Mouse (Mus musculus) hindlimb bud, embryonic 11.5 days (tissue): Measurements from ENCODE around the gene A930009A15Rik.

Experiments used
- DNase-seq: peaks from one replicate; pipeline ENCODE4 v3.0.0-alpha.2; 2012; ENCODE audit warnings: low read depth, low spot score; ENCODE audit errors: extremely low spot score

A930009A15Rik gene

DNA sequence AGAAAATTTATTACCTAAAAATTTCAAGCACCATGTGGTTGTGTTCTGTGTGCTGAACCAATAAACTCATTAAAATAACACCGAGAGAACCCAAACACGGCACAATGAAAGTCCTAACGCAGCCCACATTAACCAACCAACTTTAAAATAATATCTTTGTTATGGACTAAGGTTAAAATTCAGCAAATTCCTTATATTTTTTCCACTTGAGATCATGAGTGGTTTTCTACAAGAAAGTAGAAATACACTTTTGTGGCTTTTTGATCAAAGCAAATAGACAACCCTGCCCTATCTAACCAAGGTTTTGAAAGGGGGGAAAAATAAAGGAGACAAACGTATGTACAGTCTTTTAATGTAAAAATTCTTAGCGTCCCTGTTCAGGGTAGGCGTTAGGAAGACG, 9.3 kb downstream of the A930009A15Rik start:
- DNase-seq = no peak

DNA sequence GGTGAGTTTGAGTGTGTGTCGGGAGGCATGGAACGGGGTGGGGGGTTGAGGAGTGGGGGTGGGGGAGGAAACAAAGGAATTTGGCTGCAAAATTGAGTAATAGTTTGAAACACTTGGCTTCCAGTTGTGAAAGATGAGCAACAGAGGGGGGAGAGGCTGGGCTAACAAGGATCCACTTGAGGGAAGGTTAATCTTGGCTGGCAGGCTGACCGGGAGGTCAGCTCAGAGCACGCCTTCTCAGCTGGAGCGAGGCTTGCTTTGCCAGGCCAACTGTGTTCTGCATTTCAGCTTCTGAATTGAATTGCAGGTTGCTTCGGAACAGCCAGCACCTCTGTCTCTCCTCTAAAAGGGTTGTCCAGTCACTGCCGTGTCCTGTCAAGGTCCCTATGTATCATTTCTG, 9.7 kb downstream of the A930009A15Rik start:
- DNase-seq = no peak

DNA sequence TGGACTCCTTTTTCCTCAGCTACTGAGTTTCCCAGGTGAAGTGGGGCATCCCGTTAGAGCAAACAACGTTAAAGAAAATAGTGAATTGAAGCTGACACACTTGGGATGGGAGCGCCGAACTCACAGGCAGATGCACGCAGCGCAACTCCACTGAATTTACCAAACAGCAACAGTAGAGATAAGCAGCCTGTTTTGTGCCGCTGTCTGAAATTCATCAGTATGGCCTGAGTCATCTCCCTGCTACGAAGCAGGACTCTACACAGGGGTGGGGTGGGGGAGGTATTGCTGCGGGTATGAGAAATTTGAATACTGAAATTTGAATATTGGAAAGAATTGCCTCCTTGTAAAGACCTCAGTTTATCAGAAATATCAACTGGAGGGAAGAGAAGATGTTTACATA, 12.2 kb downstream of the A930009A15Rik start:
- no peak for DNase-seq

DNA sequence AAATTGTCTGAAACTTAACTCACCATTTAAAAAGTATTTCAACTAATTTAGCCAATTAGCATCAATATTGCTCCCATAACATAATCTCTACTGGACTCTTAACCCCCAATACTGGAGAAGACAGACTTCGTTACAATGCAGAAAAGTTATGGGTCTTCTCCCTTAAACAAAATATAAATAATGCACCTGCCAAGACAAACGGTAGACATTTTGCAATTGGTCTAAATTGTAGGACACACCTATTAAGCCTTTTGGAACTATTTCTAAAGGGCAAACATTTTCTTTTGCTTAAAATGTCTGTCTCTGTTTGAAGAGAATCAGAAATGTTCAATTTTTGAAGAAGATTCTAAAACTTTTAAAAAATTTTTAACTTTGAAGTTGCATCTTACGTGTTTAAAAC, 13.3 kb downstream of the A930009A15Rik start:
- no peak for DNase-seq

DNA sequence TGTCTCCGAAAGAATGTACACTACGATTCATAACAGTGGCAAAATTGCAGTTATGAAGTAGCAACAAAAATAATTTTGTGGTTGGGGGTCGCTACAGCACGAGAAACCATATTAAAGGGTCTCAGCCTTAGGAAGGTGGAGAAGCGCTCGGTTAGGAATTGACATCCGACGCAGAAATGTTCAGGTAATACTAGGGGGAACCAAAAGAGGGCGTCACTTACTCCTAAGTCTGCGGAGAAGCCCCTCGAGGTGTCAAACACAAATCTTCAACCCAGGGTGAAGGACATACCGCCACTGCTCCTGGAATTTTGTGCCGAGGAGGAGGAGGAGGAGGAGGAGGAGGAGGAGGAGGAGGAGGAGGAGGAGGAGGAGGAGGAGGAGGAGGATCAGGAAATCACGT, 14.9 kb downstream of the A930009A15Rik start:
- no peak for DNase-seq

DNA sequence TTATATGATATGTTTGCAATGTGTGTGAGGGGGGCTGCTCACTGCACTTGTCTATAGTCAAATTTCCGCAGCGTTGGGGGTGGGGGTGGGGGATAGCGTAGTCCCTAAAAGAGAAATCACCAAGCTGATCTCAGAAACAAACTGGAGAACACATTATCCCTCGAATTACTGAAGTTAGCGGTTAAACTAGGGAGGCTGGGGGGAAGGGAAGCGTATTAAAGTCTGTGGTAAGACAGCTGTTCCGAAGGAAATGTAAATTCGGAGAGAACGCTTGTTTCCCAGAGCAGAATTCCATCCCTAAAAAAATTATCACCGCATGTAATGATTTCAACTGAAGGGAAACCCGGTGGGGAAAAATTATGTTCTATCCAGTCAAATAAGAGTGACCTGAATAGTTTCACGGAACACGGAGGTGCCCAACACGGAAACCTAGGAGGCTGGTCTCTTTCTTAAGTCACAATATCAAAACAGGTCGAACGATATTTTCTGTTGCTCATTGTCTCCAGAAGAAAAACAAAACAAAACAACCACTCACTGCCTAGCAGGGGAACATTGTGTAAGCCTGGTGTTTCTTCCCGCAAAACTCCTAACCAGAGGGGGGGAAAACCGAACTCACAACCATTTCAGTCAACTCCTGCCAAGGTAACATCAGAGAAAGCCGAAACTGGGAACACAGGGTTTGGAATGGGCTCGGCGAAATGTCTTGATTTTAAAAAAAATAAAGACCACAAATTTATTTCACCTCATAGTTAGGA, 15.9 kb downstream of the A930009A15Rik start:
- no peak for DNase-seq

DNA sequence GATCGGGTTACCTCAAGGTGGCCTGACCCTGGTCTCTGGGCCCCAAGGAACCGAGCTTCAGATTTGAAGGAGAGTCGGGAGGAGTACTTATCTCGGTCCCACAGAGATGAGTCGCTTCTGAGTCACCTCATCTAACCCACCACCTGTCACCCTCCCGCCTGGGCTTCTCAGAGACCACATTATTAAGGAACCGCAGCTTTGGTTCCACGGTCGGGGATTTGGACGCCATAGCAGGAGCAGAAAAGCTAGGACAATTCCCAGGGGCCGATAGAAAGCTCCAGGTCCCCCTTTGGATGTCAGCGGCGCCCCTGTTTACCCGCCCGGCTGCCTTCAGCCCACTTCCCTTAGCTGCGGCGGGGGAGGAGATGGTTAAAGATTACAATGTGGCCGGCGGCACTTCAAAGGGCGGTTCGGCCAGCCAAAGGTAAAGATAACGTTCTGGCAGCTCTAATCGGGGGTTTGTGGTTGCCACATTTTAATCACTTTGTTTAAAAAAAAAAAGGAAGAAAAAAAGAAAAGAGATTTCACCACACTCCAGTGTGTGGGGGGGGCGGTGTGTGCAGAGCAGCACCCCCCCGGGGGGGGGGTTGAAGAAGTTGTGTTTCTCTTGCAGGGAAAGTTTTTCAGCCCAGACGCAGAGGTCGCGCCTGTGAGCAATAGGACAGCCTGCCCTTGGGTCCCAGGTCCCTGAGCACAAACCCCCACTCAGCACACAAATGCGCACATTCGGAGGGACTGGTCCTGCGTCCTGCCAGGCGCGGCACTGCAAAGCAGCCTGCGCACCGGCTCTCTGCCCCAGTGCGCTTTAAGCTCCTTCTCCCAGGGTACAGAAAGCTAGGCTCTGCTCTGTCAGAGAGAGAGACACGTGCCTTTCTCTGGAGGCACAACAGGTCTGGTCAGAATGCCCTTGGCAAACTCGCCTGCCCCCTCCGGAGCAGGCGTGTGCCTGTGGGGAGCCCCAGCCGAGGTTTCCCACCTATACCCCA, 16.8 kb downstream of the A930009A15Rik start:
- DNase-seq = no peak

DNA sequence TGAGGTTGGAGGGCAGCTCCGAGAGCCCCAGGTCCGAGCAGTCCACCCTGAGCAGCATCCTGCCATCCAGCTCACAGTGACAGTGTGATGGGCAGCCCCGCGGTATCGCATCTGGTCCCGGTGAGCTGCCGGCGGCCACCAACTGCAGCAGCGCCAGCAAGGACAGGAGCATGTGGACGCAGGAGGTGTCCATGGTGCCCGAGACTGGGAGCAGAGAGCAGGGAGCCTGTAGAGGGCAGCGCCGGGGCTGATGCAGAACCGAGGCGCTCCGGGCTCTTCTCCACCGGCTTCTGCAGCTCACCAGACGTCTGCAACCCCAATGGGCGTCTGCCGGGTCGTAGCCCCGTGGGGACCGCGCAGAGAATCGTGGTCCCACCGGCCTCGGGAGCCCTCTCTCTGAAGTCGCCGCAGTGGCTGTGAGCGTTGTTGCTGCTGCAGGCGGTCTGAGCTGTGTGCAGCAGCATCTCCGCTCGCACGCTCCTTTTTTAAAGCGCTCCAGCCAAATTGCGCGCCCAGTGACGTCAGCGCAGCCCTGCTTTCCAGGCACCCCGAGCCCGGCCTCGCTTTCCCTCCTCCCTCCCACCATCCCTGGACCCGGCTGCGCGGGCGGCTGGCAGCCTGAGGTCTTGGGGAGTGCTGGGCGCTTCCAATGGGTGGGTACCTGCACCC, 17.6 kb downstream of the A930009A15Rik start, which contains the start of gene Lgr5:
Gene Lgr5 (minus strand): TSS at position 480 of the 669 bp plus-strand sequence.
- no peak for DNase-seq

DNA sequence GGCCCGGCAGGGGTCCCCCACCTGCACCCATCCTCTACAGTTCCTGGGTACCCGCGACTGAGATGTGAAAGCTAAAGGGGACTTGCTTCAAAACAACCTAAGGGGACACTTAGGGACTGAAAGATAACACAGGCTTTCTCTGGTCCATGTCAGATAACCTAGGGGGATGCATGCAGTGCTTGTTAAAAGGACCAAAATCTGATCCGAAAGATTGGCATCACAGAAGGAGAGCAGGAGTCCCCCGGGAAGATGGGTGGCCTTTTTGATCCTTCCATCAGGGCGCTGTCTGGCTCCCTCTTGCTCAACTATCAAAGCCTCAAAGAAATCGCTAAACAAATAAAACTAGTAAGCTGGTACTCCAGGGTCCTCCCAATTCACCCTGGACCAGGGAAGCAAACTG, 18.2 kb downstream of the A930009A15Rik start:
- DNase-seq = no peak

DNA sequence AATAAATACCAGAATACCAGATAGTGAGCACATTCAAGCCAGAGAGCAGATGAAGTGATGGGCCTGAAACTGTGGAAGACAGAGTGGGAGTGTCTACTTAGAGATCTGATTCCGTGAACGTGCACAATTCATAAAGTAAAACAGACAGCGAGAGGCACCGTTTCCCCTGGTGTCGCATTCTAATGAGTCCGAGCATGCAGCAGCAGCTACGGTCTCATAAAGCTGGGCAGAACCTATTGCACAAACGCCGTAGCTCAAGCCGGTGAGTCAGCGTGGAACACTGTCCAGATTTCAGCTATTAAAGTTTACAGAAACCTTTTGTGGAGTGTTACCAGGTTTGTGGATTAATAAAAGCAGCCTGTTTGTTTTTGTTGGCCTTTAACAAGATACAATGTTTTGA, 23.4 kb downstream of the A930009A15Rik start:
- DNase-seq = no peak

DNA sequence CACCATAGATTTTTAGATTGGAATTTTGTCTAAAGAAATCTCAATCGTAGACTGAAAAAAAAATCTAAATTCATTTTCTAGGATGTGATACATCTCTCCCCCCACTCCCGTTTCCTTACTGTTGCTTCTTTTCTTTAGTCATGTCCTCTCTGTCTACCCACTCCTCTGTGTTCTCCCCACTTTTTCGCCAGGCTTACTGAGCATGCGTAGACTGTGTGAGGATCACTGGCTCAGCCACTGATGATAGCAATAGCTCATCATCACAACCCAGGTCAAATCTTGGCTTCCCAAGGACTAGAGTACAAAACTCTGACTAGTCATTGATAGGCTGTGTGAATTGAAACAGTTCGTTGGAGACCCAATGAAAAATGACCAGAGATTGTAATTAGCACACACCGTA, 23.9 kb downstream of the A930009A15Rik start:
- DNase-seq = no peak

DNA sequence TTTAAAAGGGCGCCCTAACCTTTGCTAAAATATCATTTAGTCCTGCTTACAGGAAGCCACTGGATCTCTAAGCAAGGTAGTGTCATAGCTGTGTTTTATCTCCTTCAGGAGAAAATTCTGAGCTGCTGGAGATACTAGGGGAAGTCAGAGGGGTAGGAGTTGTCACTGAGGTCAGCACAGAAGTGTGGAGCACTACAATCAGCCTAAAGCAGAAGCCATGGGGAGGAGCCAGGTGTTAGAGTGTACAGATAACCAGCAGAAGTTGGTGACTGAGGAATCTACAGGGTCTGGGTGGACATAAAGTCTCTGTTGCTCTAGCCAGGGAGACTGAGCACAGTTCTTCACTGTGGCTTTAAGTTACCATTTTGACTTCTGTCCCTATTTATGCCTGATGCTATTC, 26.0 kb downstream of the A930009A15Rik start:
- no peak for DNase-seq

DNA sequence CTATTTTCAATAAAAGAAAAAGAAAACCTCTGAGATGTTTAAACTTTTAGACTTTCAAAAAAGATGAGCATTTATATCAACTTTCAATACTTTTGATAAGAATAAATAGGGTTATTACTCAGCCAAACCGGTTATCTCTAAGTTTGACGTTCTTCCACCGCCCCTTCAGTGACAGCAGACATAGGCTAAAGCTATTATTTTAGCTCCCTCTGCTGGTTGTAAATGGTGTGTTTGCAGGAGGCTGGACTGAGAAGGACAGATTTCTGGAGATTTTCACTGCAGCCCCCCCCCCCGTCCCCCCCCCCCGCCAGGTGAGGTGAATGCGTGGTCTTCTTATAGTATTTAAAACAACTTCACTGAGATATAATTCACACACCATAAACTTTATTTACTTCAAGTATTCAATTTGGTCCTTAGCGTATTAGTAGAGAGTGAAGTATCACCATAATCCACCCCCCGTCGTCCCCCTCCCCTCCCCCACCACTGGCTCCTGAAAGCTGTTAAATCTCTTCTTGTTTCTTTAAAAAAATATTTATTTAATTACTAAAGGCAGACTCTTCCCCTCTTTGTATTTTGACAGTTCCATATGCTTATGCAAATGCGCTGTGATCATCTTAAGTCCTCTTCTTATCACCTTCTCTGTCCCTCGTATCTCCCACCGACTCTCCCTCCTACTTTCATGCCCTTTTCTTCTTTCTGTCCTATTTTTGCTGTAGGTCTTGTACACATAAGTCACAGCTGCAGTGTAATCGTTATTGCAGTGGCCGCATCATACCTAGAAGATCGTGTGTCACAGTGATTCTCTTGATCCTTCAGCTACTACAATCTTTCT, 47.9 kb downstream of the A930009A15Rik start:
- DNase-seq = no peak

DNA sequence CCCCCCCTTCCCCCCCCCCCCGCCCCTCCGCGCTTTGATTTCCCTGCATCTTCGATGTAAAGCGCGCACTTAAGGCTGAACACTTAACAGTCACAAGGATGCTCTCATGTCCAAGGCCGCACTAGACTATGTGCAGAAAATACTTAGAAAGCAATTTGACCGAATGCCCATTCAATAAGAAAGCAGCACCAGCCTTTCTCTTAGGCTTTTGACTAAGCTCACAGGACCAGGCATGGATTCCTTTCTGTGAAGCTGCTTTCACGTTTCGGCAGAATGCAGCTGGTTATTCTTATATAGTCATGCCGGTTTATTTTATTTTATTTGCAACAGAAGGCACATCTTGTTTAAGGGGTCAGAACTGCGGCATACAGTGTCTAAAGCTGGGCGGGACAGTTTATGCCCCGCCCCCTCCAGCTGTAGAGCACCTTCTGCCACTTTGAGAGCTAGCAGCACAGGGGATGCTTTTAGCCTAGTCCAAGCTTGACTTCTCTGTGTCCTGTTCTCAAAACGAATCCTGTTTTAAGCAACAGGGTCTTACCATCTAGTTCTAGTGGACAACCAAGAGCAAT, 48.6 kb downstream of the A930009A15Rik start:
- DNase-seq = no peak

DNA sequence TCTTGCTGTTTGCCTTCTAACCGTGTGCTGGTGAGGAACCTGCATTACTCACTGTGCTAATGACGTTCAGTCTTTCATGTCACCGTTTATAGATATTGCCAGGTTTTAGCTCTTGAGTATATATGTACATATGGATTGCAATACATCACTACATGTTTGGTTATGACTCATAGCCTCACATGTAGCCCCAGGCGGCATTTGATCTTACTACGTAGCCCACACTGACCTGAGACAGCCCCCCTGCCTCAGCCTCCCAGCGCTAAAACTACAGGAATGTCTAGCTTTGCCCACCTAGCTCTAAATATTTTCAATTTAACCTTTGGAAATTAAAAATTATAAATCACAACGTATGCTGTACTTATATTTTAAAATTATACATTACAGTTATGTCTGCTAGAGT, 53.7 kb downstream of the A930009A15Rik start:
- no peak for DNase-seq

DNA sequence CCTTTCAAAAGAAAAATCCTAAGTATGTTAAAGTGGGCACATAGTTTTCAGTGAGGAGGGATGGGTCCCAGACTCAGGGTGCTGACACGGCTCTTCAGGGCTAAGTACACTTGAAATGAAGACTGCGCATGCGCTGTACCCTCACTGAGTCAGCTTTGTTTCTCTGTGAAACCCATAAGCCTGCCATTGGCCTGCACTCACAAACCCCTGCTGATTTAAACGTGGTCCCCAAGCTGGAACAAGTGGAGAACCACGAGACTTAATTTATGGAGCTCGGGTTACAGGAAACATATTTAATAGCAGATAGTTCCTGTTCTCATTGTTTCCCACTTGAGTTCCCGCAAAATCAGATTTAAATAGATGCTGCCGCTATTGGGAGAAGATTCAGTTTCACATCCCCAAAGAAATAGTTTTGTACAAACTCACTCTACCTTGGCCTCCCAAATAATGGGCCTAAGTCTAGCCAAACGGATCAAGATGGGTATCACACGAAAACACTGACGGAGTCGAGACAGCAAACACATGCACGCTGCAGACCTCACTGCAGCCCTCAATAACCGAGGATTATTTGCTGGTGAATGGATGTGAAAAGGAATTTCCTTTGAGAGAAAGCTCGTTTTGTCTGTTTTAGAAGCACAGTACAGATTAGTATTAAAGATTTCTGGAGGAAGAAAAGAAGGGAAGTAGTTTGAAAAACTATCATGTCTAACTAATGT, 54.3 kb downstream of the A930009A15Rik start:
- no peak for DNase-seq

DNA sequence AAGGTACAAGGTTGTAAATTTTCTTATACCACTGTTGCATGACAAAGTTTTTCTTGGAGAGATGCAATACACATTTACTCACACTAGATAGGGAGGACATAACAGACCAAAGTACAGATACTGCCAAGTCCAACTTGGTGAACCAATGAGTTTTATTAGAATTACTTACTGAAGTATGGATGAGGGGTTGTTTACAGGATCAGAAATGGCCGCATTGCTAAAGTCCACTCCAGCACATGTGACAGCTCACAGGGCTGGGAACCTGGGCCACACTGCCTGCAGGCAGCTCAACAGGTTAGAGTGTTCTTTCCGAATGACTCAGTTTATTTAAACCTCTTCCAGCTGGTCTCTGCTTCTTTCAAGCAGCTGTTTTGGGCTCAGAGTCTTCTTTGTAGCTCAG, 55.2 kb downstream of the A930009A15Rik start:
- no peak for DNase-seq

DNA sequence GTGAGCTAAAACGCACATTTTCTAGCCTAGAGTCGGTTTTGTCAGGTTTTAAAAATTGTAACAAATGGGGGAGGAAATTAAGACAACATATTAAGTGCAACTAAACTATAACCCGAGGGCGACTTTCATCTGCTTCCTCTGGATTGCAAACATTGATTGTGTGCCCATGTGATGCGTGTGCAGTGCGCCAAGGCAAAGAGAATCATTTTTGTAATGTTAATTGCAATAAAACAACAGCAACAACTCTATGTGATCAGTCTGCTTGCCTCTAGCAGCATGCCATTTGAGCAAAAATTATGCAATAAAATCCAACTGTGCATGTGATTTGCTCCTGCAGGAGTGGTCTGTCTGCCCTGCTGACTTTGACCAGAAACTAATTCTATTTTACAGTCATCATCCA, 56.9 kb downstream of the A930009A15Rik start:
- no peak for DNase-seq
